Mouse (Mus musculus): ENCODE results near the gene Rtn1. TPM values are rescaled to one million over a fixed set of nuclear protein-coding genes. Genes with fewer than 3 reads are reported as not detected.

Rtn1 gene
- polyA plus RNA-seq, 1 experiment from 2014 or later = 69.3 TPM

DNA sequence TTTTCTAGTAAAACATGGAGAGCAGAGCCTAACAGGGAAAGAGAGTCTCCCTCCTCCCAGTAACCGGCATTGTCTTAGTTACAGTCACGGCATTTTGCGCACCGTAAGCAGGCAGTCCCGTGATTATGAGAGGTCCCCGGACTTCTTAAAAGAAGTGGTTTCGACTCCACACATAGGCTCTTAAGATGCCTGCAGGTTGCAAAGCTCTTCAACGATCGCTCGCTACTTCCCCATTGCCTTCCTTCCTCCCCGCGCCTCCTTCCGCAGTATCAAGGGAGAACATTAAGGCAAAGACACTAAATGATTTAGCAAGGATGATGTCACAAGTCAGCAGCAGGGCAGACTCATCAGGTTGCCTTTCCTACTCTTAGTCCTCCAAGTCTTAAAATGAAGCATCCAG lies 72.8 kb downstream of the Rtn1 start:
- Histone ChIP-seq H3K4me3 (ENCODE audit: low read length) (no peak overlapping the region), H3K9ac (ENCODE audit: low read depth, low read length) (no peak overlapping the region), H3K4me2 (ENCODE audit: low read depth, low read length) (no peak overlapping the region), H3K9me3 (ENCODE audit: control insufficient read depth, low read length) (no peaks in the 10 kb centered on the region), H3K36me3 (ENCODE audit: control insufficient read depth, insufficient read depth, low read length) (no peaks in the 10 kb centered on the region), H3K27ac (ENCODE audit: low read length) (no peak overlapping the region), H3K4me1 (ENCODE audit: control insufficient read depth, insufficient read depth, low read length) (no peaks in the 10 kb centered on the region), H3K27me3 (replicated peaks; ENCODE audit: control insufficient read depth, insufficient read depth, low read length) (no peaks in the 10 kb centered on the region)
- no peak for ATAC-seq
- 90% methylated on average over 13 of the region's 13 CpGs for WGBS

DNA sequence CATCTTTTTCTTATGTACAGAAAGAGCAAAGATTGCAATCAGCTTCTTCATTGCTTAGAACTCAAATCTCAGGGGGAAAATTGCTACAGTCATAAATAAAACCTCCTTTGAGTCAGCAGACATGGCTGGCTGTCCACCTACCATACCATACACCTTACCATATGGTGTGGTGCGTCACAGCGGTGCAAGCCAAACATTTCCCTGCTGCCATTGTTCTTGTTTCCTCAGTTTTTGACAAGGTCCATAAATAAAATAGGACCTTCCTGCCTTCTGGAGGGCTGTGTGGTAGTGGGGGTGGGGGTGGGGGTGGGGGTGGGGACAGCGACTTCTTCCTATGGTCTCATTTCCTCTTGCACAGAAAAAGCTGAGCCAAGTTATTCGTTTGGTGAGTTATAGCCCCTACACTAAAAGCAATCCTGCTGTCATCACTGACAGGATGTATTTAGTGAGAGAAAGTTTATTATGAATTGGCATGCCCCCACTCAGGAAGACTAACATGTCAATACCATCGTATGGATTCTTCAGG lies 76.3 kb downstream of the Rtn1 start:
- no peaks in the 10 kb centered on the region for H3K9me3 ChIP-seq (ENCODE audit: control insufficient read depth, low read length)
- no peak overlapping the region for H3K4me2 ChIP-seq (ENCODE audit: low read depth, low read length)
- 76% methylated on average over 5 of the region's 5 CpGs for WGBS
- no peaks in the 10 kb centered on the region for H3K27me3 ChIP-seq (replicated peaks; ENCODE audit: control insufficient read depth, insufficient read depth, low read length)
- no peak overlapping the region for H3K4me3 ChIP-seq (ENCODE audit: low read length)
- H3K9ac ChIP-seq (ENCODE audit: low read depth, low read length) = no peak overlapping the region
- no peaks in the 10 kb centered on the region for H3K36me3 ChIP-seq (ENCODE audit: control insufficient read depth, insufficient read depth, low read length)
- no peak for ATAC-seq
- H3K4me1 ChIP-seq (ENCODE audit: control insufficient read depth, insufficient read depth, low read length) = no peaks in the 10 kb centered on the region
- no peak overlapping the region for H3K27ac ChIP-seq (ENCODE audit: low read length)

DNA sequence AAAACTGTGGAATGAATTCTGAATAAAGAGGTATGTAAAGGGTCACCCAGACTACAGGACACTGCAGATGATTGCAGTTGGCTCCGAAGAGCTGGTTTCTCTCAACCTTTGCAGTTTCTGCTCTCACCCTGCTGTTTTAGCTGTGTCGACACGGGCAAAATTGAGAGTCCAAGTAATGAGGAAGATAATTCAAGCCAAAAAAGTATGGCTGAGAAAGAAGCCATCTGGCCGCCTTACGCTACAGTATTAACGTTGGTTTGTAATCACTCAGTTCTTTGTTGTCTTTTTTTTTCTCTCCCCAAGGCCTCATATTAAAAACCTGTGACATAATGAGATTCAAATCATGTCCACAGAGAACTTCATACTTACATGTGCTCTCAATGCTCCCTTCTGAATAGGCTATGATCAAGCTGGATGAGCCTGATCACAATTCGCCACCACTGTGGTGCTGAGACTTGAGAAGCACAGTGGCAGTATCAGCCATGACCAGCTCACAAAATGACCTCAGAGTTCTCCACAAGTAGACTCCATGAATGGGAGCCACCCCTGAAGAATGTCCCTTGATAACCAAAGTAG lies 76.9 kb downstream of the Rtn1 start:
- no peak overlapping the region for H3K4me2 ChIP-seq (ENCODE audit: low read depth, low read length)
- WGBS = 66% methylated on average over 7 of the region's 7 CpGs
- no peaks in the 10 kb centered on the region for H3K9me3 ChIP-seq (ENCODE audit: control insufficient read depth, low read length)
- H3K4me1 ChIP-seq (ENCODE audit: control insufficient read depth, insufficient read depth, low read length) = no peaks in the 10 kb centered on the region
- ATAC-seq = no peak
- no peak overlapping the region for H3K27ac ChIP-seq (ENCODE audit: low read length)
- H3K36me3 ChIP-seq (ENCODE audit: control insufficient read depth, insufficient read depth, low read length) = no peaks in the 10 kb centered on the region
- no peak overlapping the region for H3K9ac ChIP-seq (ENCODE audit: low read depth, low read length)
- H3K27me3 ChIP-seq (replicated peaks; ENCODE audit: control insufficient read depth, insufficient read depth, low read length) = no peaks in the 10 kb centered on the region
- H3K4me3 ChIP-seq (ENCODE audit: low read length) = no peak overlapping the region

DNA sequence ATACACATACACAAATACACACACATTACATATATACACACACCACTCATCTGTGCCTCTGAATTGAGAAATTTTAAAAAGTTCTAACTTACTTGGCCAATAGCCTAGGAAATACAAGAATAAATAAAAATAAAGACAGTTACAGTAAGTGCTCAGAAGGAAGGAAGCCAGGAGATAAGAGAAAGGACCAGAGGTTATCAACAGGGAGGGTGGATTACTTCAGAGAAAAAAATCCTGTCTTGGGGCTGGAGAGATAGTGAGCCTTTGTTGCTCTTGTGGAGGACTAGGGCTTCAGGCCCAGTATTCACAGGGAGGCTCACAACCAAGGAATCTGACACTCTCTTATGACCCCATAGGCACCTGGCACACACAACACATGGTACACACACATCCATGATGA lies 82.8 kb downstream of the Rtn1 start:
- no peak for ATAC-seq
- no peaks in the 10 kb centered on the region for H3K4me1 ChIP-seq (ENCODE audit: control insufficient read depth, insufficient read depth, low read length)
- no peaks in the 10 kb centered on the region for H3K36me3 ChIP-seq (ENCODE audit: control insufficient read depth, insufficient read depth, low read length)
- no peak overlapping the region for H3K4me3 ChIP-seq (ENCODE audit: low read length)
- H3K9ac ChIP-seq (ENCODE audit: low read depth, low read length) = no peak overlapping the region
- H3K27ac ChIP-seq (ENCODE audit: low read length) = no peak overlapping the region
- no peak overlapping the region for H3K4me2 ChIP-seq (ENCODE audit: low read depth, low read length)
- H3K27me3 ChIP-seq (replicated peaks; ENCODE audit: control insufficient read depth, insufficient read depth, low read length) = no peaks in the 10 kb centered on the region
- no peaks in the 10 kb centered on the region for H3K9me3 ChIP-seq (ENCODE audit: control insufficient read depth, low read length)

DNA sequence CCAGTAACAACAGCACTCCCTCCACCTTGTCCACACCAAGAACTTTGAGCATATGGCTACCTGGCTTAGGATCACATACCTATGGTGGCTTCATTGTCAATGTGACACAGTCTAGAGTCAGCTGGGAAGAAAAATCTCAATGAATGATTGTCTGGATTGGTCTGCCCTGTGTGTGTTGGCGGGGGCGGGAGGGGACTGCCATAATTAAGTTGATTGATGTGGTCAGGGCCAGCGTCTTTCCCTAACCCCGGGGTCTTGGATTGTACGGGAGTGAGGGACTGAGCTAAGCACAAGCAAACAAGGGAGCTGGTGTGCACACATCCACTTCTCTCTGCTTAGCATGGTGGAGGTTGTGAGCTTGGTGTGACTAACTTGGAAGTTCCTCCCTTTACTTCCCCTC lies 83.8 kb downstream of the Rtn1 start:
- H3K9me3 ChIP-seq (ENCODE audit: control insufficient read depth, low read length) = no peaks in the 10 kb centered on the region
- 27% methylated on average over 5 of the region's 5 CpGs for WGBS
- H3K27ac ChIP-seq (ENCODE audit: low read length) = no peak overlapping the region
- no peaks in the 10 kb centered on the region for H3K4me1 ChIP-seq (ENCODE audit: control insufficient read depth, insufficient read depth, low read length)
- H3K27me3 ChIP-seq (replicated peaks; ENCODE audit: control insufficient read depth, insufficient read depth, low read length) = no peaks in the 10 kb centered on the region
- H3K4me2 ChIP-seq (ENCODE audit: low read depth, low read length) = no peak overlapping the region
- H3K36me3 ChIP-seq (ENCODE audit: control insufficient read depth, insufficient read depth, low read length) = no peaks in the 10 kb centered on the region
- H3K4me3 ChIP-seq (ENCODE audit: low read length) = no peak overlapping the region
- H3K9ac ChIP-seq (ENCODE audit: low read depth, low read length) = no peak overlapping the region
- no peak for ATAC-seq

DNA sequence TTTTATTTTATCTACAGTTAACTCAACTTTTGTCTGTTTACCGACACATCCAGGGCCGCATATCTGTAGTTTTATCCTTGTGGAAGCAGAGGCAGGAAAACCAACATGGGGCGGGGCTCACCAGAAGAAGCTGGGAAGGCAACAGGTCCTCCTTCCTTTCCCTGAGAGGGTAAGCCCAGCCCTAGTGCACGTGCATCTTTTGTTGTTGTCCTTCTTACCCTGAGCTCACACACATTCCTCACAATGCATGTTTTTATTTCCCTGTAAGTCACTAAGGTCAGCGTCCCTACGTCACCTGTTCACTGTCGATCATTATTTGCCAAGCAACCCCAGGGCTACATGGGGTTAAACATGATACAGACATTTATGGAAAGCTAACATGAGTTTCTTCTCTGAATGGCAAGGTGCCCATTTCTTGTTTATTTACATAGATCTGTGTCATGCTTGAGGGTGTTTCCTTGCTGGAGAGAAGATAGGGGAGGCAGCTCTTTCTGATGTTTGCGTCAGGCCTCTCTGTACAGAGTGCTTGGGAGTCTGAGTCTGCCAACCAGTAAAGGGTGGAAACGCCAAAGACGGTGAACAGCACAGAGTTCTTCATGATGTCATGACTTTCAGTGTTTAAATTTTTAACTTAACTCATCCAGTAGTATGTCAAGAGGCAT lies 84.5 kb downstream of the Rtn1 start:
- Histone ChIP-seq H3K9me3 (ENCODE audit: control insufficient read depth, low read length) (no peaks in the 10 kb centered on the region), H3K4me2 (ENCODE audit: low read depth, low read length) (no peak overlapping the region), H3K36me3 (ENCODE audit: control insufficient read depth, insufficient read depth, low read length) (no peaks in the 10 kb centered on the region), H3K4me3 (ENCODE audit: low read length) (no peak overlapping the region), H3K9ac (ENCODE audit: low read depth, low read length) (no peak overlapping the region), H3K27me3 (replicated peaks; ENCODE audit: control insufficient read depth, insufficient read depth, low read length) (no peaks in the 10 kb centered on the region), H3K27ac (ENCODE audit: low read length) (no peak overlapping the region), H3K4me1 (ENCODE audit: control insufficient read depth, insufficient read depth, low read length) (no peaks in the 10 kb centered on the region)
- no peak for ATAC-seq
- 68% methylated on average over 10 of the region's 10 CpGs for WGBS

DNA sequence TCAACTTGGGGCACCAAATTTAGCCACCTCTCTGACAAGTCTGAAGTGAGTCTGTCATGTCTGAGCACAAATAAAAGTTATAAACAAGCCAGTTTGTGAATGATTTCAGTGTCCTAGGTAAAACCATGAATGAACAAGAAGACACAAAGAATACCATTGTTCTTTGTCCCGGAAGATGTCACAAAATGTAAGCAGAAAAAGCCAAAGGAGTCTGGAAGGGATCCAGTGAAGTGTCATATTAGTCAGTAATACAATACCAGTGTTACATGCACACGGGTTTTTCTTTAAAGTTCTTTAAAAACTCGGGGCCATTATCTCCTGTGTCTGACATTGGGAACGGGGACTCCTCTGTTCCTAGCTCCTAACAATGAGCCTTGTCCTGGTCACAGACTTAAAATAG lies 85.1 kb downstream of the Rtn1 start:
- Histone ChIP-seq H3K27ac (ENCODE audit: low read length) (no peak overlapping the region), H3K27me3 (replicated peaks; ENCODE audit: control insufficient read depth, insufficient read depth, low read length) (no peaks in the 10 kb centered on the region), H3K4me3 (ENCODE audit: low read length) (no peak overlapping the region), H3K4me1 (ENCODE audit: control insufficient read depth, insufficient read depth, low read length) (no peaks in the 10 kb centered on the region), H3K4me2 (ENCODE audit: low read depth, low read length) (no peak overlapping the region), H3K9ac (ENCODE audit: low read depth, low read length) (no peak overlapping the region), H3K9me3 (ENCODE audit: control insufficient read depth, low read length) (no peaks in the 10 kb centered on the region), H3K36me3 (ENCODE audit: control insufficient read depth, insufficient read depth, low read length) (no peaks in the 10 kb centered on the region)
- WGBS = 52% methylated on average over 4 of the region's 4 CpGs
- ATAC-seq = no peak

DNA sequence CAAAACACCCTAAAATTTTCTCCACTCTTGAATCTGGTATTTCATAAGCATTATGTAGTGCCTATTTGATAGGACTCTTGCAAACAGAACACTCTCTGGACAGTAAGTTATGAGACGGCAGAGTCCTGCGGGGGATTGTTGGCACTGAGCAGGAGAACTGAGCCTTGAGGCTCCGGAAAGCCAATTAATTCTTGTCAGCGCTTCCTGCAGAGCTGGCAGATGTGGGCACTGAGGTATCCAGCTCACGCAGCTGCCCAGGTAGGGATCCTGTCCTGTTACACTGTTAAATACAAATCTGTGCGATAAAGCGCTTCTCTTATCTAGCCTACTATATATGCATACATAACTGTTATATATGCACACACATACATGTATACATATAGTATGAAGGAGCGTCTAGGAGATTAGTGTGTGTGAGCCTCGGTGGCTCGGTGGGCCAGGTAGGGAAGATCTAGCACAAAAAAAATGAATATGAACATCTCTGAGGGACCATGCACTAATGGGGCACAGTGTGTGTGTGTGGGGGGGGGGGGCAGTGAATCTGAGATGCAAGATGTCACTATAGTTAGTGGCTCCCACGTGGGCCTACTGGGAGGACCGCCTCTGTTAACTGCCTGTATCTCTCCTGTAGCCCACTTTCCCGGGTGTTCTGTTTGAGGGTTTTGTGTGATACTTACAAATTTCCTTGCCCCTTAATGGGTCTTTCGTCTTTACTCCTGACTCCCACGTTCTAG lies 93.0 kb downstream of the Rtn1 start:
- H3K9ac ChIP-seq (ENCODE audit: low read depth, low read length) = no peak overlapping the region
- no peak overlapping the region for H3K4me3 ChIP-seq (ENCODE audit: low read length)
- 74% methylated on average over 15 of the region's 15 CpGs for WGBS
- ATAC-seq = no peak
- H3K36me3 ChIP-seq (ENCODE audit: control insufficient read depth, insufficient read depth, low read length) = no peaks in the 10 kb centered on the region
- no peaks in the 10 kb centered on the region for H3K4me1 ChIP-seq (ENCODE audit: control insufficient read depth, insufficient read depth, low read length)
- H3K4me2 ChIP-seq (ENCODE audit: low read depth, low read length) = no peak overlapping the region
- H3K9me3 ChIP-seq (ENCODE audit: control insufficient read depth, low read length) = no peaks in the 10 kb centered on the region
- no peak overlapping the region for H3K27ac ChIP-seq (ENCODE audit: low read length)
- no peaks in the 10 kb centered on the region for H3K27me3 ChIP-seq (replicated peaks; ENCODE audit: control insufficient read depth, insufficient read depth, low read length)

DNA sequence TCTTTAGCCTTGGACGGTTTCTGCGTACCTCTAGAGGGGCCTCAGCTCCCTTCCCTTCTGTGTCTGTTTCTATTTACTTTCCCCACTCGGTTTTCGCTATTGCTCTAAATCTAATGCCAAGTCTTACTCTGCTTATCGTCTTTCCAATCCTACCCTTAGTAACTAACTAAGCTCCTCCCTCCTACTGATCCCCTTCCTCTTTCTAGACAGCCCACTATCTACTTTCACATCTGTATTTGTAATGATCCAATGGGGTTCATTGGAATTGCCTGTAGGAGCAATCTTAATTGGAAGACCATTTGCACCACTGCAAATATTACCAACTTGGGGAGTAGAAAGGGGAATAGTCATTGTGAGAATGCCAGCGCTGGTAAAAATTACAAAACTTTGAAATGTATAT lies 98.0 kb downstream of the Rtn1 start:
- Histone ChIP-seq H3K27me3 (replicated peaks; ENCODE audit: control insufficient read depth, insufficient read depth, low read length) (no peaks in the 10 kb centered on the region), H3K36me3 (ENCODE audit: control insufficient read depth, insufficient read depth, low read length) (no peaks in the 10 kb centered on the region), H3K4me3 (ENCODE audit: low read length) (no peak overlapping the region), H3K27ac (ENCODE audit: low read length) (no peak overlapping the region), H3K4me1 (ENCODE audit: control insufficient read depth, insufficient read depth, low read length) (no peaks in the 10 kb centered on the region), H3K9ac (ENCODE audit: low read depth, low read length) (no peak overlapping the region), H3K9me3 (ENCODE audit: control insufficient read depth, low read length) (no peaks in the 10 kb centered on the region), H3K4me2 (ENCODE audit: low read depth, low read length) (no peak overlapping the region)
- WGBS = 64% methylated on average over 6 of the region's 6 CpGs
- no peak for ATAC-seq

Measured in intestine, embryonic 16.5 days (tissue).